Mouse (Mus musculus) megakaryocyte, adult 5-6 weeks (primary cell): ENCODE data around the gene Ascl2. TPM values are rescaled to one million over a fixed set of nuclear protein-coding genes. Genes with fewer than 3 reads are reported as not detected.

Source experiments
- ATAC-seq: 2 replicates; pipeline ENCODE4 v1.8.0; 2016; ENCODE audit warnings: mild to moderate bottlenecking, inconsistent platforms; ENCODE audit not compliant: poor library complexity, severe bottlenecking
- total RNA-seq, 2 experiments: library from RNA; stranded (forward) in 1 of 2; stranded (reverse) in 1 of 2; fragments of 153-499, 151-499 nt in 1 of 2; fragments of 221-1000, 200-1000 nt in 1 of 2; gene quantifications; 2 replicates each; pipeline versions ENCODE4 v1.2.3 to v1.2.4; 2015 to 2017

Gene Ascl2
- total RNA-seq, 2 experiments from 2014 or later = 0.40 to 0.96 TPM

GRCm38 (mm10) chr7:142927293-142927692 is 41.8 kb downstream of the Ascl2 start:
- no peak for ATAC-seq

DNA sequence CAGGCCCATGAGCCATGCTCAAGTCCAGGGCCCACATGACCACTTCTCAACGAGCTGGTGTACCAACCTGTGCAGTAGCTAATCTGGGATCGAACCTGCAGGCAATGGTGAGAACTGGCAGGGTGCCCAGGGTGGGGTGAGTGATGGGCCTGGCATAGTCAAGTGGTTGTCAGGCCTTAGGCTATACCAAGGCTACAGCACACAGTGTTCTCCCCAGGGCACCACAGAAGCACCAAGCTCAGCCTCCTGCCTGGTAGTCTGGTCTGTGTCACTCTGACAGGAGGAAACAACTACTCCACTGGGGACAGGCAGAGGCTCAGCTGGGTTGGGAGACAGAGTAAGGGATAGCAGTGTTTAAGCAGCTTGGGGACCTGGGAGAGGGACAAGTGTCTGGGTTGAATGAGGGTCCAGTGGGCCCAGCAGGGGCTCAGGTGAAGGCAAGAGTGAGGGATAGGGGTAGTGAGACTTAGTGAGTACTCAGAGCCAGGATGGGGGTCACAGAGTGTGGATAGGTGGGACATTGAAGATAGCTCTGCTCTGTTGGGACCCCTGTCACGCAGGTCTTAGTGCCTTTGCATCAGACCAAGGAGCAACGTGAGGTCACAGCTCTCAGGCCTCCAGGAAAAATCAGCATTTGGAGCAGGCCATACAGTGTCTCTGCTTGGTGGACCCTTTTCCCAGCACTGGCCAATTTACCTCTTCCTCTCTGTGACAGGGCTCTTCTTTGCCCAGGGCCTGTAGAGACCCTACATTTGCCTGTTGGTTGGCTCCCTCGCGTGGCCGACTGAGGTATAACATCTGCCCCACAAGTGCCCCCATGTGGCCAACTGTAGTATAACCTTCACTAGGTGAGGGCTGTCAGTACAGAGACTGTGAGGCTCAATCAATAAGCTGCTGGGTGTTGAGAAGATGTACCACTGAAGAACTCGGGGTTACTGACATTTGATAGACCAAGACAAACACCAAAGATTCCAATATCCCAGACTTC is 50.1 kb downstream of the Ascl2 start:
- ATAC-seq = peak; percentile 99

DNA sequence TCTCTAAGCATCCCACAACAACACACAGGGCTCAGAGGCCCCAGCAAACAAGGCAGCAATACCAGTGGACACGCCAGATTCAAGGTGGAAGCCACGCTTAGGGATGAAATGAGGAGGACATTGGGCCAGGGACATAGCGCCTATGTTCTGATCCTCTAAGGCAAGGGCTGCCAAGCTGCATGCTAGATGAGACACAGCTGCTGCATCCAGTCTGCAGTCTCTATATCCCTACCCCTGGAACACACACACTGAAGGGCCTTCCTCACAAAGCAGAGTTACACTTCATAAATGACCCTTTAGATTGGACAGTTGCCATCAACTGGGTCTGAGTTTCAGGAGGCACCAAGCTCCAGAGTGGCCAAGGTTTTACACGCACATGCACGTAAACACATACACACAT is 51.4 kb downstream of the Ascl2 start:
- ATAC-seq = no peak

Other genes starting within 250 kb of the Ascl2 start
- gene Ins2, start 225.9 kb downstream of the Ascl2 start, total RNA-seq (2015) = not detected in 2 replicates
- gene Ins2, start 225.9 kb downstream of the Ascl2 start, total RNA-seq (2017) = not detected in 2 replicates
- gene Th, start 38.1 kb downstream of the Ascl2 start, total RNA-seq (2015) = not detected in 2 replicates
- not detected in 2 replicates for gene Th, start 38.1 kb downstream of the Ascl2 start, total RNA-seq (2017)
- gene Tspan32, start 35.8 kb upstream of the Ascl2 start, total RNA-seq (2015) = 60.9 and 70.4 TPM in 2 replicates
- gene Tspan32, start 35.8 kb upstream of the Ascl2 start, total RNA-seq (2017) = 45.6 and 47.0 TPM in 2 replicates
- gene Cd81, start 83.5 kb upstream of the Ascl2 start, total RNA-seq (2015) = 17.2 and 20.3 TPM in 2 replicates
- gene Cd81, start 83.5 kb upstream of the Ascl2 start, total RNA-seq (2017) = 22.5 and 25.3 TPM in 2 replicates
- gene Tssc4, start 100.0 kb upstream of the Ascl2 start, total RNA-seq (2015) = 14.0 and 19.2 TPM in 2 replicates
- 17.7 and 20.5 TPM in 2 replicates for gene Tssc4, start 100.0 kb upstream of the Ascl2 start, total RNA-seq (2017)
- not detected in 2 replicates for gene Trpm5, start 125.4 kb upstream of the Ascl2 start, total RNA-seq (2015)
- gene Trpm5, start 125.4 kb upstream of the Ascl2 start, total RNA-seq (2017) = not detected in 2 replicates
- gene Kcnq1, start 137.1 kb upstream of the Ascl2 start, total RNA-seq (2015) = not detected in 2 replicates
- gene Kcnq1, start 137.1 kb upstream of the Ascl2 start, total RNA-seq (2017) = not detected in 2 replicates